Mouse (Mus musculus) forebrain, embryonic 12.5 days (tissue): ENCODE results near the gene Dennd2a. TPM values are rescaled to one million over a fixed set of nuclear protein-coding genes. Genes with fewer than 3 reads are reported as not detected.
A peak's percentile ranks its signal among the peaks of the same experiment; 100 is the strongest.
"Not testable (repeated sequence)": the region's sequence is repeated elsewhere in the genome, so short reads cannot be mapped to it uniquely, and the experiment has no call there.

Experiments used
- ATAC-seq: fragments of 200-750 bp; cut with Nextera tagmentation; 2 replicates; pipeline ENCODE4 v1.8.0; 2017; ENCODE audit warnings: moderate TSS enrichment; ENCODE audit not compliant: low FRiP score
- H3K27ac ChIP-seq: fragments of 300-500 bp; sonication (generic); 2 replicates; pipeline ENCODE4 v1.5.1; 2016; ENCODE audit warnings: mild to moderate bottlenecking
- H3K27me3 ChIP-seq: fragments of 300-500 bp; sonication (generic); 2 replicates; pipeline ENCODE4 v1.6.1; 2016; ENCODE audit warnings: mild to moderate bottlenecking
- H3K36me3 ChIP-seq: fragments of 300-500 bp; sonication (generic); replicated peaks from 2 replicates; pipeline ENCODE4 v1.6.1; 2016; ENCODE audit warnings: mild to moderate bottlenecking
- H3K4me1 ChIP-seq: fragments of 300-500 bp; sonication (generic); 2 replicates; pipeline ENCODE4 v1.6.1; 2016
- H3K4me2 ChIP-seq: fragments of 300-500 bp; sonication (generic); 2 replicates; pipeline ENCODE4 v1.6.1; 2016; ENCODE audit warnings: mild to moderate bottlenecking, moderate library complexity
- H3K4me3 ChIP-seq: fragments of 300-500 bp; sonication (generic); replicated peaks from 2 replicates; pipeline ENCODE4 v1.5.1; 2016; ENCODE audit warnings: mild to moderate bottlenecking
- H3K9ac ChIP-seq: fragments of 300-500 bp; sonication (generic); 2 replicates; pipeline ENCODE4 v1.6.1; 2016; ENCODE audit warnings: mild to moderate bottlenecking
- H3K9me3 ChIP-seq: fragments of 300-500 bp; sonication (generic); 2 replicates; pipeline ENCODE4 v1.6.1; 2016
- WGBS: fragments of 180-500 bp; shearing (Covaris S2); methylation state at CpG from one replicate; pipeline ENCODE4 v1.1.7; 2016; 5-methylcytosine and 5-hydroxymethylcytosine counted together
- polyA plus RNA-seq: library from polyadenylated mRNA; unstranded; fragments of >200 nt; fragmentation: Nextera tagmentation; extraction: Ambion mirVana; gene quantifications from 2 replicates; pipeline ENCODE4 v1.2.1, GENCODE M21; 2016

The Dennd2a gene
- polyA plus RNA-seq, 1 experiment from 2014 or later, result 37.6 TPM

DNA sequence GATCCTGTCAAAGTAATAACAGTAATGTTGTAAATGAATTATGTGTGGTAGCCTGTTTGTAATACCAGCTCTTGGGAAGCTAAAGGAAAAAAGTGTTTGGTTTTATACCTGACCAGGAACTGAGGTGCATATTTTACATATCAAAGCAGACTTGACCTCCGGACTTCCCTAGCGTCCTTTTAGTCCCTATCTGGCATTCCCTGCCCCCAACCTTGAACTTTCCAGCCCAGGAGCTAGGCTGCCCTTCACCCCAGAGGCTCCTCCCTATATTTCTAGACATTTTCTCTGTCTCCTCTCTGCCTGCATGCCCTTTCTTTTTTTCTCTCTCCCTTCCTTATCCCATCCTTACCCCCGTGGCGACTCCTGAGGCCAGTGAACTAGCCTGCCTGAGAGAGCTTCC, 136.8 kb downstream of the Dennd2a start:
- H3K4me1 ChIP-seq, result peaks cover 8% of the 10 kb centered on the region; the same call in 1 of the 2 replicates
- no peak overlapping the region for H3K9ac ChIP-seq
- no peaks in the 10 kb centered on the region for H3K9me3 ChIP-seq
- peak overlapping the region; percentile 97 for H3K4me3 ChIP-seq
- peak overlapping the region; percentile 60; the same call in 1 of the 2 replicates for H3K4me2 ChIP-seq
- no peak for ATAC-seq
- 0 out of 2 replicates have a peak, but pooled peaks cover 9% of the 10 kb centered on the region for H3K27me3 ChIP-seq
- peak overlapping the region; percentile 95 for H3K27ac ChIP-seq
- WGBS, result 42% methylated on average over 4 of the region's 4 CpGs
- no peaks in the 10 kb centered on the region for H3K36me3 ChIP-seq

DNA sequence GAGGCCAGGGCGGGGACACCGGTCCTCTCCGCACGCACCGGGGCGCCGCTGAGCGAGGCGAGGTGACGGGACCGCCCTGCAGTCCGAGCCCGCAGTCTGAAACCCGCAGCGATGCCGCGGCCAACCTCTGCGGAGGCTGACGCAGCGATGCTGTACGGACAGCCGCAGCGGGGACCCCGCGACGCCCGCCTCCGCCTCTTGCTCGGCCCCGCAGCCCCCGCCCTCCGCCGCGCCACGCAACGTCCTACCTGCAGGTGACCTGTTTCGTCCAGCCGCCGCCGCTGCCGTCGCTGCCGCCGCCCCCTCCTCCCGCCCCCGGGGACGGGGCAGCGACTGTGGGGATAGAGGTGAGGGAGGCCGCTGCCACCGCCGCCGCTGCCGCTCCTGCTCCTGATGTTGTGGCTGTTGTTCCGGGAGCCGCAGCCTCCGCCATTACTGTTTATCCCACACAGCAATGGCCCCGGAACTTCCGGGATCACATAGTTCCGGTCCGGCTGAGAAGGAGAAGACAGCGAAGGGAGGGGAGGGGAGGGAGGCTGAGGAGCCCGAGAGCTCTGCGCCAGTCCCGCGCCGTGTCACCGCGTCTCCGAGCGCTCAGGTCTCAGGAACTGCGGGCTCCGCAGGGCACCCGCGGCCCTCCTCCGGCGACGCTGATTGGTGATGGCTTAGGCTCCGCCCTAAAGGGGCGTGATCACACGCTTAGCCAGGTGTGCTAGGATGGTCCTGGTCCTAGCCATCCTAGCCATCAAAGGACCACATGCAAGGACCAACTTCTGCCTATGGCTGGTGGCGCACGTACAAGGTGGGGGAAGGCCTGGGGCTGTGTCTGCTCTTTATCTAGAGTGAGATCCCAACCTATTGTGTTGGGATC, 137.6 kb downstream of the Dennd2a start, which contains the start of gene Mkrn1:
TSS of gene Mkrn1 (minus strand) at position 612 of the 871 bp plus-strand sequence.
- Histone ChIP-seq H3K4me1 (peaks cover 8% of the 10 kb centered on the region; the same call in 1 of the 2 replicates), H3K9ac (peak within 1 kb of the TSS; percentile 93), H3K36me3 (no peaks in the 10 kb centered on the region), H3K27me3 (0 out of 2 replicates have a peak, but pooled peaks cover 9% of the 10 kb centered on the region), H3K4me3 (peak within 1 kb of the TSS; percentile 97), H3K9me3 (no peaks in the 10 kb centered on the region), H3K27ac (peak within 1 kb of the TSS; percentile 95), H3K4me2 (peak within 1 kb of the TSS; percentile 60)
- ATAC-seq, result peak; percentile 95
- WGBS, result under 1% methylated on average over 78 of the region's 82 CpGs

- under 1% methylated on average over 43 of the region's 43 CpGs for WGBS
- ATAC-seq, result no peak
- Histone ChIP-seq H3K27ac (peak overlapping the region; percentile 95), H3K9me3 (no peaks in the 10 kb centered on the region), H3K4me2 (peak overlapping the region; percentile 60), H3K4me1 (peaks cover 8% of the 10 kb centered on the region; the same call in 1 of the 2 replicates), H3K27me3 (0 out of 2 replicates have a peak, but pooled peaks cover 9% of the 10 kb centered on the region), H3K36me3 (no peaks in the 10 kb centered on the region), H3K9ac (peak overlapping the region; percentile 93), H3K4me3 (peak overlapping the region; percentile 97)
Measured at GRCm38 (mm10) chr6:39419386-39419850, 138.2 kb downstream of the Dennd2a start.

DNA sequence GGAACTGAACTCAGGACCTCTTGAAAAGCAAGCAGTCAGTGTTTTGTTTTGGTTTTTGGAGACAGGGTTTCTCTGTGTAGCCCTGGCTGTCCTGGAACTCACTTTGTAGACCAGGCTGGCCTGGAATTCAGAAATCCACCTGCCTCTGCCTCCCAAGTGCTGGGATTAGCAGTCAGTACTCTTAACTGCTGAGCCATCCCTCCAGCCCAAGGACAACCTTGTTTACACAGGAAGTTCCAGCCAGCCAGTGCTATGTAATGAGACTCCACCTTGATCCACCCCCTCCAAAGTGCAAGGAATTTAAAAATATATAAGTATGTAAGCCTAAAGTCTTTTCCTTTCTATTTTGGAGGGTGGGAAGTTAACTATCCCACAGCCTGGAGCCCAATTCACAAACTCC, 141.0 kb downstream of the Dennd2a start:
- not testable (repeated sequence) for ATAC-seq, H3K9me3 ChIP-seq, H3K36me3 ChIP-seq, H3K9ac ChIP-seq, H3K4me3 ChIP-seq, H3K4me2 ChIP-seq, H3K27me3 ChIP-seq, H3K27ac ChIP-seq
- peaks cover 13% of the 10 kb centered on the region; the same call in 1 of the 2 replicates for H3K4me1 ChIP-seq

- Histone ChIP-seq H3K9ac (no peak overlapping the region), H3K4me2 (no peak overlapping the region), H3K9me3 (no peaks in the 10 kb centered on the region), H3K27me3 (no peaks in the 10 kb centered on the region), H3K27ac (no peak overlapping the region), H3K4me1 (peaks cover 13% of the 10 kb centered on the region; the same call in 1 of the 2 replicates), H3K36me3 (no peaks in the 10 kb centered on the region), H3K4me3 (no peak overlapping the region)
- no peak for ATAC-seq
- 37% methylated on average over 3 of the region's 5 CpGs for WGBS
Measured at GRCm38 (mm10) chr6:39415762-39416161, 141.9 kb downstream of the Dennd2a start.

DNA sequence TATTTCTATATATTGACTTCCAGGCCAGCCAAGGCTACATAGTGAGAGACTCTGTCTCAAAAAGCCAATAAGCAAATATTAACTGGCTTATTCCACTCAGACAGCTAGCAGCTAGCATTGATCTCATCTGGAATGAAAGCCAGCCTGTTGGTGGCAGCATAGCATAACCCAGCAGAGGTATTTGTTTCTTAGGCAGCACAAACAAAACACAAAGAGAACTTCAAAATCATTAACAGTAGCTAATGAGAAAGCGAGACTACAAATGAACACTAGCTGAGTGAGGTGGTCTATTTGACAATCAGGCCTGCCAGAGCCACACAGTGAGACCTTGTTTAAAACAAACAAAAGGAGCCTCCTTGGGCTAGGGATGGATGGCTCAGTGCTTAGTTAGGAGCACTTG, 143.6 kb downstream of the Dennd2a start:
- Histone ChIP-seq H3K36me3 (peaks cover 6% of the 10 kb centered on the region; the same call in 1 of the 2 replicates), H3K27me3 (no peaks in the 10 kb centered on the region), H3K4me2 (no peak overlapping the region), H3K4me3 (no peak overlapping the region), H3K4me1 (peaks cover 13% of the 10 kb centered on the region; the same call in 1 of the 2 replicates), H3K27ac (no peak overlapping the region), H3K9me3 (no peaks in the 10 kb centered on the region), H3K9ac (no peak overlapping the region)
- 63% methylated on average over 1 of the region's 1 CpGs for WGBS
- no peak for ATAC-seq

Other genes starting within 250 kb of the Dennd2a start
- 49.0 and 52.1 TPM in 2 replicates for gene Slc37a3, start 180.2 kb downstream of the Dennd2a start, polyA plus RNA-seq
- 0.13 and 0.36 TPM in 2 replicates for gene Rab19, start 176.7 kb downstream of the Dennd2a start, polyA plus RNA-seq
- 143 and 156 TPM in 2 replicates for gene Mkrn1, start 137.4 kb downstream of the Dennd2a start, polyA plus RNA-seq
- 36.6 and 37.0 TPM in 2 replicates for gene Adck2, start 16.0 kb upstream of the Dennd2a start, polyA plus RNA-seq
- gene Gm42420, start 27.9 kb upstream of the Dennd2a start, polyA plus RNA-seq, result 0.87 and 1.7 TPM in 2 replicates
- gene Ndufb2, start 34.7 kb upstream of the Dennd2a start, polyA plus RNA-seq, result 241 and 242 TPM in 2 replicates
- gene Braf, start 167.6 kb upstream of the Dennd2a start, polyA plus RNA-seq, result 24.9 and 27.1 TPM in 2 replicates